Mouse (Mus musculus) heart, adult 2 months (tissue): ENCODE measurements at regions not wholly inside any gene's neighbourhood (a gene's known extent, or its start where the extent isn't known, plus 50 kb on each side); places are given as distances from the start of the nearest gene placed in this dataset.

Source experiments
- CTCF ChIP-seq: fragments of 200-600 bp; IDR thresholded peaks from 2 replicates; pipeline ENCODE4 v1.8.1; 2022; ENCODE audit warnings: antibody characterized with exemption, mild to moderate bottlenecking, moderate library complexity
- EP300 ChIP-seq: fragments of 200-500 bp; IDR thresholded peaks from 2 replicates; pipeline ENCODE4 v1.6.1; 2011; ENCODE audit warnings: low read depth, low read length, control low read depth; ENCODE audit not compliant: insufficient read depth
- POLR2A ChIP-seq: fragments of 200-500 bp; IDR thresholded peaks from 2 replicates; pipeline ENCODE4 v1.6.1; 2011; ENCODE audit warnings: mild to moderate bottlenecking, low read depth, low read length, control low read depth; ENCODE audit not compliant: insufficient read depth

DNA sequence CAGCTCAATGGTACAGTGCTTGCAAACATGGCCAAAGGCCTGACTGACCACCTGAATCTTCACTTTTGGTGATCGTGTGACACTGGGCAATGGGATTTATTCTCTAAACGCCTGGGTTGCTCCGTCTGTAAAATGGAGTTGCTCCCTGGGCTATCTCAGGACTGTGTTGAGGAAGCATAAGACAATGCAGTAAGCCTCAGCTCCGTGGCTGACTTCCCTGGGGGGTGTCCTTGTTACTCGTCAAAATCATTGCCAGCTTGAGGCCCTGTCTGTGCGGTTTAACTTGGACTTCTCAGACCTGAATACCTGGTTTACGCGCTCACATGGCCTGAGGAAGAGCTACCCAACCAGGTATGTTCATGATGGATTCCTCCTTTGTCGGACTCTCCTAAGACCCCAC lies 68.0 kb downstream of the Zfp706 start:
- no peak for TF ChIP-seq CTCF
- TF ChIP-seq EP300: no peak
- TF ChIP-seq POLR2A: no peak
